Mouse (Mus musculus) embryonic facial prominence, embryonic 14.5 days (tissue): ENCODE results near the gene Olfr750. TPM values are rescaled to one million over a fixed set of nuclear protein-coding genes. Genes with fewer than 3 reads are reported as not detected.

Experiments
- ATAC-seq: fragments of 200-750 bp; cut with Nextera tagmentation; 2 replicates; pipeline ENCODE4 v1.8.0; 2017; ENCODE audit warnings: low read depth, moderate number of reproducible peaks, moderate TSS enrichment
- DNase-seq: peaks from one replicate; pipeline ENCODE4 v3.0.0-alpha.2; 2015; ENCODE audit warnings: low spot score
- H3K27ac ChIP-seq: fragments of 300-500 bp; sonication (generic); replicated peaks from 2 replicates; pipeline ENCODE4 v1.5.1; 2014; ENCODE audit warnings: low read depth, mild to moderate bottlenecking, low read length, moderate library complexity
- H3K27me3 ChIP-seq: fragments of 300-500 bp; sonication (generic); replicated peaks from 2 replicates; pipeline ENCODE4 v1.6.1; 2014; ENCODE audit warnings: low read length; ENCODE audit not compliant: control insufficient read depth, insufficient read depth
- H3K36me3 ChIP-seq: fragments of 300-500 bp; sonication (generic); 2 replicates; pipeline ENCODE4 v1.6.1; 2014; ENCODE audit warnings: low read length, mixed read lengths; ENCODE audit not compliant: control insufficient read depth, insufficient read depth
- H3K4me1 ChIP-seq: fragments of 300-500 bp; sonication (generic); 2 replicates; pipeline ENCODE4 v1.6.1; 2014; ENCODE audit warnings: antibody characterized with exemption, low read length; ENCODE audit not compliant: control insufficient read depth, insufficient read depth
- H3K4me2 ChIP-seq: fragments of 300-500 bp; sonication (generic); 2 replicates; pipeline ENCODE4 v1.6.1; 2014; ENCODE audit warnings: low read depth, mild to moderate bottlenecking, low read length, moderate library complexity, mixed read lengths
- H3K4me3 ChIP-seq: fragments of 300-500 bp; sonication (generic); 2 replicates; pipeline ENCODE4 v1.5.1; 2014; ENCODE audit warnings: low read depth, mild to moderate bottlenecking, low read length
- H3K9ac ChIP-seq: fragments of 300-500 bp; sonication (generic); 2 replicates; pipeline ENCODE4 v1.6.1; 2014; ENCODE audit warnings: low read depth, mild to moderate bottlenecking, low read length, moderate library complexity, mixed read lengths
- H3K9me3 ChIP-seq: fragments of 300-500 bp; sonication (generic); 2 replicates; pipeline ENCODE4 v1.6.1; 2016; ENCODE audit warnings: low read length; ENCODE audit not compliant: control insufficient read depth
- WGBS: fragments of 180-500 bp; shearing (Covaris S2); extraction: QIAGEN DNeasy Blood & Tissue Kit; methylation state at CpG from one replicate; pipeline ENCODE4 v1.1.7; 2014; 5-methylcytosine and 5-hydroxymethylcytosine counted together
- polyA plus RNA-seq: library from polyadenylated mRNA; unstranded; fragments of >200 nt; fragmentation: Nextera tagmentation; extraction: Ambion mirVana; gene quantifications from 2 replicates; pipeline ENCODE4 v1.2.1, GENCODE M21; 2014

The Olfr750 gene
- polyA plus RNA-seq, 1 experiment from 2014 or later, result not detected

DNA sequence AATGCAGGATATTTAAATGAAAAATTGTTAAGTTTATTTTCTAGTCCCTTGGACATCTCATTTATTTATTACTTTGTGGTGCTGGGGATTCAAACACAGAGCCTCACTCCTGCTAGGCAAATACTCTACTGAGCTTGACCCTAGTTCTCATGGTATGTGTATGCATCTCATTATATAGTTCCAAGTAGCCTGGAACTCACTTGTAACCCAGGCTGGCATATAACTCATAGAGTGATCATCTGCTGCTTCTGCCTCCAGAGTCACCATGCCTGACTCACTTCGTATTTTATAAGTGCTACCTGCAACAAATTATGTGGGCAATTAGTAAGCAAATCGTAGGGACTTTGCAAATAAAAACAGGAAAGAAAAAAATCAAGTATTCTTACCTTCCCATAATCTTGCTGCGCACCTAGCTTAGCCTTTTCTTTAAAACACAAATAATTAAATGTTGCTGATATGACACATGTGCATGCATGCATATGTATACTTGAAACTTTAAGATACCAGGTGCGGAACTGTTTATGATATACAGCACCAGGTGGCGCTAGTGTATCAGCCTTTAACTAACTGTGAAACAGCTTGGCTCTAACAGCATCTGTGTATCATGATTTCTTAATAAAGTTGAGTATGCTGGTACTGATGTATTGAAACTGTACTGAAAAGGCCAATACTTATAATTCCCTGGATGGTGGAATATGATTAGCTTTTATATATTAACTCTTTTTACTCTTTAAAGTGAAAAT lies 47.7 kb downstream of the Olfr750 start:
- 34% methylated on average over 5 of the region's 5 CpGs for WGBS
- 0 out of 2 replicates have a peak, but pooled peaks have one; percentile 15 for ATAC-seq
- no peaks in the 10 kb centered on the region for H3K36me3 ChIP-seq
- H3K9ac ChIP-seq, result no peak overlapping the region
- H3K9me3 ChIP-seq, result no peaks in the 10 kb centered on the region
- no peak overlapping the region for H3K4me2 ChIP-seq
- no peak overlapping the region for H3K4me3 ChIP-seq
- H3K27ac ChIP-seq, result no peak overlapping the region
- DNase-seq, result peak; percentile 88
- no peaks in the 10 kb centered on the region for H3K27me3 ChIP-seq
- H3K4me1 ChIP-seq, result no peaks in the 10 kb centered on the region

DNA sequence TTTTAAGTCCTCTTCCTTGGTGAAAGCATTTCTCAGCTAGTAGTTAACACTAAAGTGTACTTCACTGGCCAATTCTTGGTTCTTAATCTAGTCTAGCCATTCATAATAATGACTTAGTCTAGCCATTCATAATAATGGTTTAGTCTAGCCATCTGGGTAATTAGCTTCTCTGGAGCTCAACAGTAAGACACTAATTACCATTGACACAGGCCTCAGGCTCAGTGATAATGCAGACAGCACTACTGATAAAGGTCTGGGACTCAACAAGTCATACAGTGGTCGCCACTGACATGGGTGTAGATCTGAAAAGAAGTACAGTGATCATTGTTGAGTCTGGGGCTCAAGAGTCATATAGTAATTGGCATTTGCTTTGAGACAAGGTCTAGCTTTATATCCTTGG lies 49.4 kb downstream of the Olfr750 start:
- no peak overlapping the region for H3K27ac ChIP-seq
- no peak overlapping the region for H3K4me3 ChIP-seq
- H3K4me1 ChIP-seq, result no peaks in the 10 kb centered on the region
- no peak overlapping the region for H3K9ac ChIP-seq
- no peaks in the 10 kb centered on the region for H3K27me3 ChIP-seq
- no peak for ATAC-seq
- H3K4me2 ChIP-seq, result no peak overlapping the region
- no peak for DNase-seq
- no peaks in the 10 kb centered on the region for H3K36me3 ChIP-seq
- H3K9me3 ChIP-seq, result no peaks in the 10 kb centered on the region
- 79% methylated on average over 1 of the region's 1 CpGs for WGBS

DNA sequence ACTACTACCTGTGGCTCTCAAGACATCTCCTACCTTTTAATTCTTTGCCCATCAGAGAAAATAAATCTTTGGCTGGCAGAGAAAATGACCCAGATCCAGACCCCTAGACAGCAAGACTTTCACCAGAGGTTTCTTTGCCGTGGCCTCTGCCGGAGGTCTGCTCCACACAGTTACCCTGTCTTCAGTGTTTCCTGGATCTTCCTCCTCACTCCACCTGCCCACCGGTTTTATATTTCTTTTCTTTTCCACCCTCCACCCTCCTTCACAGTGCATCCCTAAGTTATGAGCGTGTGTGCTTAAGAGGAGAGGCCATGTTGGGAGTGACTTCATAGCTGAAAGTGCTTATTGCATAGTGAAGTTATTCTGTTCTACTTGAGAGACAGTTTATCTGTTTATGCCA lies 50.8 kb downstream of the Olfr750 start:
- Histone ChIP-seq H3K36me3 (no peaks in the 10 kb centered on the region), H3K4me1 (no peaks in the 10 kb centered on the region), H3K4me2 (no peak overlapping the region), H3K9me3 (no peaks in the 10 kb centered on the region), H3K4me3 (no peak overlapping the region), H3K27me3 (no peaks in the 10 kb centered on the region), H3K27ac (no peak overlapping the region), H3K9ac (no peak overlapping the region)
- ATAC-seq, result no peak
- 77% methylated on average over 4 of the region's 4 CpGs for WGBS
- no peak for DNase-seq

DNA sequence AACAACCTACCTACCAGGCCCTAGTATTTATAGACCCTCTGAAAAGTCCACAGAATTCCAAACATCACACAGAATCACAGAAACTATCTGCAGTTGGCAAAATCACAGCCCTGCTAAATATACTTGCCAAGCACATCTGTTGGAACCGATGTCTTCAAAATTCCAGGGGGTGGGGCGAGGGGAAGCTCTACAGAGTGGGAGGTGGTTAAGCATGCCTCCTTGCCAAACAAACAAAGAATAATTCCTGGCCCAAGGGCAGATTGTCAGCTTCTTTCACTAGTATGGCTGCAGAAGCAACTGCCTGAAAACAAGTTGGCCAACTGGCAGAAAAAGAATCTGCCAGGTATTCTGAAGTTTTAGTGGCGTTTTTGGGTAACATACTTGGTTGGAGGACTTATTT lies 57.0 kb downstream of the Olfr750 start:
- no peaks in the 10 kb centered on the region for H3K36me3 ChIP-seq
- no peaks in the 10 kb centered on the region for H3K27me3 ChIP-seq
- no peak overlapping the region for H3K4me2 ChIP-seq
- no peaks in the 10 kb centered on the region for H3K4me1 ChIP-seq
- H3K4me3 ChIP-seq, result no peak overlapping the region
- H3K9me3 ChIP-seq, result no peaks in the 10 kb centered on the region
- H3K9ac ChIP-seq, result no peak overlapping the region
- no peak overlapping the region for H3K27ac ChIP-seq
- WGBS, result 38% methylated on average over 3 of the region's 3 CpGs
- peak; percentile 73 for DNase-seq
- ATAC-seq, result no peak

Other genes starting within 250 kb of the Olfr750 start
- 8.4 and 10.3 TPM in 2 replicates for gene Tep1, start 203.9 kb downstream of the Olfr750 start, polyA plus RNA-seq
- gene Klhl33, start 176.9 kb downstream of the Olfr750 start, polyA plus RNA-seq, result 0.21 and 0.28 TPM in 2 replicates
- 138 and 153 TPM in 2 replicates for gene Osgep, start 149.5 kb downstream of the Olfr750 start, polyA plus RNA-seq
- 177 and 204 TPM in 2 replicates for gene Apex1, start 149.5 kb downstream of the Olfr750 start, polyA plus RNA-seq
- gene Pip4p1, start 143.6 kb downstream of the Olfr750 start, polyA plus RNA-seq, result 42.0 and 54.8 TPM in 2 replicates
- gene Pnp, start 143.4 kb downstream of the Olfr750 start, polyA plus RNA-seq, result 51.5 and 51.7 TPM in 2 replicates
- gene Gm49342, start 129.9 kb downstream of the Olfr750 start, polyA plus RNA-seq, result not detected in 2 replicates
- 0.45 and 0.73 TPM in 2 replicates for gene Pnp2, start 118.4 kb downstream of the Olfr750 start, polyA plus RNA-seq
- 0.29 and 0.48 TPM in 2 replicates for gene Rnase10, start 66.7 kb downstream of the Olfr750 start, polyA plus RNA-seq
- not detected in 2 replicates for gene Rnase9, start 32.6 kb downstream of the Olfr750 start, polyA plus RNA-seq
- not detected in 2 replicates for gene Rnase11, start 24.3 kb downstream of the Olfr750 start, polyA plus RNA-seq
- 0.49 TPM in 1 of 2 replicates, not detected in the other for gene Rnase12, start 16.8 kb downstream of the Olfr750 start, polyA plus RNA-seq
- gene Rnase4, start 16.6 kb upstream of the Olfr750 start, polyA plus RNA-seq, result 63.8 and 73.0 TPM in 2 replicates
- 8.8 and 10.3 TPM in 2 replicates for gene Ang, start 16.7 kb upstream of the Olfr750 start, polyA plus RNA-seq
- gene Eddm3b, start 40.0 kb upstream of the Olfr750 start, polyA plus RNA-seq, result not detected in 2 replicates
- 1.3 TPM in 2 replicates for gene Rnase6, start 49.5 kb upstream of the Olfr750 start, polyA plus RNA-seq
- 0.48 and 1.1 TPM in 2 replicates for gene Rnase1, start 72.3 kb upstream of the Olfr750 start, polyA plus RNA-seq
- gene Rnase2b, start 87.8 kb upstream of the Olfr750 start, polyA plus RNA-seq, result not detected in 2 replicates
- not detected in 2 replicates for gene Ang2, start 124.7 kb upstream of the Olfr750 start, polyA plus RNA-seq
- gene Ear14, start 129.0 kb upstream of the Olfr750 start, polyA plus RNA-seq, result not detected in 2 replicates
- not detected in 2 replicates for gene Rnase2a, start 181.7 kb upstream of the Olfr750 start, polyA plus RNA-seq